Mouse (Mus musculus): Measurements from ENCODE around the gene Urb2. TPM values are rescaled to one million over a fixed set of nuclear protein-coding genes. Genes with fewer than 3 reads are reported as not detected.
A peak's percentile ranks its signal among the peaks of the same experiment; 100 is the strongest.

Gene Urb2
- polyA plus RNA-seq, 1 experiment from 2014 or later, result 1.2 TPM

GRCm38 (mm10) chr8:123981674-123982073 is 39.6 kb upstream of the Urb2 start:
- Histone ChIP-seq H3K4me3 (ENCODE audit: low read depth, low read length) (peak overlapping the region; percentile 97), H3K4me2 (ENCODE audit: low read depth, low read length) (peak overlapping the region; percentile 75), H3K4me1 (ENCODE audit: insufficient read depth) (peaks cover 43% of the 10 kb centered on the region), H3K27ac (ENCODE audit: low read depth) (peak overlapping the region; percentile 88), H3K9me3 (ENCODE audit: low read length) (no peaks in the 10 kb centered on the region), H3K36me3 (replicated peaks; ENCODE audit: insufficient read depth, low read length) (peaks cover 24% of the 10 kb centered on the region), H3K27me3 (ENCODE audit: insufficient read depth, low read length) (no peaks in the 10 kb centered on the region), H3K9ac (replicated peaks) (peak overlapping the region; percentile 97)
- TF ChIP-seq CTCF (IDR thresholded peaks at IDR 0.05; ENCODE audit: low read depth) (no peak), EP300 (IDR thresholded peaks at IDR 0.05; ENCODE audit: low read depth) (no peak)
- DNase-seq (no peak), ATAC-seq (no peak)
- 34% methylated on average over 4 of the region's 4 CpGs for WGBS (ENCODE audit: insufficient replicate concordance)

DNA sequence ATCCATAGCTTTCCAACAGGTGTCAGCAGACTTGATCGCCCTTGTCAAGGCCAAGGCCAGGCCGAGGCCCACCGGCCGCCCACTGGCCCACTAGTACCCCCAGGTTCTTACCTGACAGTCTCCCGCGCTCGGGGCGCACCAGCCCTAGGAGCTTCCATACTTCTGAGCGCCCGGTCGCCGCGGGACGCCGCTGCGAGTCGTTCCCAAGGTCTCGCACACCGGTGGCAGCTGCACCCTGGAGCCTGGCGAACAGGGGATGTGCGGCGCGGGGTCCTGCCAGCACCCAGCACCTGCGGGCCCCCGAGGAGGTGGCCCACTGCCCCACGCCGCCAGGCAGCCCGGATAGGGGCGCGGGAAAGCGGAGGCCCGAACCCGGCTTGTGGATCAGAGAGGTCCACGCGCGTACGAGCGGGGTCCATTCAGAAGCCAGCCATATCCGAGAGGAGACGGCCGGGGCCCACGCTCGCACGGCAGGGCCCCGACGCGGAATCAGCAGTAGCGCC is 39.0 kb upstream of the Urb2 start:
- ATAC-seq, result peak; percentile 8

GRCm38 (mm10) chr8:123982826-123983400 is 38.4 kb upstream of the Urb2 start, which contains the start of gene Abcb10:
TSS of gene Abcb10 (minus strand) at chr8:123983122.
- Histone ChIP-seq H3K9ac (replicated peaks) (peak within 1 kb of the TSS; percentile 97), H3K36me3 (replicated peaks; ENCODE audit: insufficient read depth, low read length) (peaks cover 16% of the 10 kb centered on the region), H3K4me3 (ENCODE audit: low read depth, low read length) (peak within 1 kb of the TSS; percentile 97), H3K27ac (ENCODE audit: low read depth) (peak within 1 kb of the TSS; percentile 88), H3K9me3 (ENCODE audit: low read length) (no peaks in the 10 kb centered on the region), H3K27me3 (ENCODE audit: insufficient read depth, low read length) (no peaks in the 10 kb centered on the region), H3K4me2 (ENCODE audit: low read depth, low read length) (peak within 1 kb of the TSS; percentile 75), H3K4me1 (ENCODE audit: insufficient read depth) (peaks cover 42% of the 10 kb centered on the region)
- DNase-seq (peak; percentile 92), ATAC-seq (peak; percentile 92)
- TF ChIP-seq EP300 (IDR thresholded peaks at IDR 0.05; ENCODE audit: low read depth) (no peak), CTCF (IDR thresholded peaks at IDR 0.05; ENCODE audit: low read depth) (no peak)
- 4% methylated on average over 41 of the region's 56 CpGs for WGBS (ENCODE audit: insufficient replicate concordance)

More for the DNA sequence above, 39.0 kb upstream of the Urb2 start:
- peak overlapping the region; percentile 88 for H3K27ac ChIP-seq (ENCODE audit: low read depth)
- no peaks in the 10 kb centered on the region for H3K9me3 ChIP-seq (ENCODE audit: low read length)
- 4% methylated on average over 42 of the region's 48 CpGs for WGBS (ENCODE audit: insufficient replicate concordance)
- H3K4me2 ChIP-seq (ENCODE audit: low read depth, low read length), result peak overlapping the region; percentile 75
- no peaks in the 10 kb centered on the region for H3K27me3 ChIP-seq (ENCODE audit: insufficient read depth, low read length)
- peaks cover 22% of the 10 kb centered on the region for H3K36me3 ChIP-seq (replicated peaks; ENCODE audit: insufficient read depth, low read length)
- peaks cover 47% of the 10 kb centered on the region for H3K4me1 ChIP-seq (ENCODE audit: insufficient read depth)
- peak overlapping the region; percentile 97 for H3K9ac ChIP-seq (replicated peaks)
- DNase-seq, result peak; percentile 62
- H3K4me3 ChIP-seq (ENCODE audit: low read depth, low read length), result peak overlapping the region; percentile 97
- TF ChIP-seq CTCF (IDR thresholded peaks at IDR 0.05; ENCODE audit: low read depth) (0 out of 2 replicates have a peak, but pooled peaks have one; percentile 6), EP300 (IDR thresholded peaks at IDR 0.05; ENCODE audit: low read depth) (no peak)

DNA sequence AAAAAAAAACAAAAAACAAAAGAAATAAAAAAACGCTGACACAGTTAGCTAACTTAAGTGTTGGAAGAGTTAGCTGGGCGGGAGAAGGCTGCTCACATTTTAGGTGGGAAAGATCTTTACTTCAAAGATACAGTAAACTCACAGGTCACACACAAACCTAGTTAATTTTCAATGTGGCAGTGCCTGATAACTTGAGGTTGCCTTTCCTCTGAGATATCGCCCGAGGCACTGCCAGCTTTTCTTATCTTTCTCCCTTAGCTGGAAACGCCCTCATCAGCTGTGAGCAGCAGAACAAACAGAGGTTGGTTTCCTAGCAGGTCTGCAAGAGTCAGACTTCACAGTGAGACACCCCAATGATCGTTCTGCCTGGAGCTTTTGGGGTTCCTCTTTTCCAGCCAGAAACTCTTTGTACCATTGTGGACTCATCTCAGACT is 32.7 kb upstream of the Urb2 start:
- peak overlapping the region; percentile 96 for H3K27ac ChIP-seq (ENCODE audit: low read depth)
- peaks cover 27% of the 10 kb centered on the region for H3K4me1 ChIP-seq (ENCODE audit: insufficient read depth)
- peak; percentile 73 for DNase-seq
- ATAC-seq, result peak; percentile 95
- H3K27me3 ChIP-seq (ENCODE audit: insufficient read depth, low read length), result no peaks in the 10 kb centered on the region
- H3K9ac ChIP-seq (replicated peaks), result peak overlapping the region; percentile 68
- peak overlapping the region; percentile 30 for H3K4me3 ChIP-seq (ENCODE audit: low read depth, low read length)
- no peaks in the 10 kb centered on the region for H3K9me3 ChIP-seq (ENCODE audit: low read length)
- H3K4me2 ChIP-seq (ENCODE audit: low read depth, low read length), result peak overlapping the region; percentile 56
- peak; percentile 100 for TF ChIP-seq EP300 (IDR thresholded peaks at IDR 0.05; ENCODE audit: low read depth)
- no peak for TF ChIP-seq CTCF (IDR thresholded peaks at IDR 0.05; ENCODE audit: low read depth)
- WGBS (ENCODE audit: insufficient replicate concordance), result 27% methylated on average over 6 of the region's 6 CpGs
- no peaks in the 10 kb centered on the region for H3K36me3 ChIP-seq (replicated peaks; ENCODE audit: insufficient read depth, low read length)

- H3K9ac ChIP-seq (replicated peaks), result peak overlapping the region; percentile 68
- WGBS (ENCODE audit: insufficient replicate concordance), result 41% methylated on average over 7 of the region's 7 CpGs
- TF ChIP-seq EP300 (IDR thresholded peaks at IDR 0.05; ENCODE audit: low read depth) (no peak), CTCF (IDR thresholded peaks at IDR 0.05; ENCODE audit: low read depth) (no peak)
Measured at GRCm38 (mm10) chr8:123989128-123989527, 32.2 kb upstream of the Urb2 start.

GRCm38 (mm10) chr8:123990277-123991049 is 30.8 kb upstream of the Urb2 start:
- WGBS (ENCODE audit: insufficient replicate concordance), result 49% methylated on average over 13 of the region's 13 CpGs
- peaks cover 20% of the 10 kb centered on the region for H3K4me1 ChIP-seq (ENCODE audit: insufficient read depth)
- H3K9me3 ChIP-seq (ENCODE audit: low read length), result no peaks in the 10 kb centered on the region
- H3K9ac ChIP-seq (replicated peaks), result peak overlapping the region; percentile 68
- peak overlapping the region; percentile 56 for H3K4me2 ChIP-seq (ENCODE audit: low read depth, low read length)
- ATAC-seq, result peak; percentile 13
- peak overlapping the region; percentile 96 for H3K27ac ChIP-seq (ENCODE audit: low read depth)
- H3K27me3 ChIP-seq (ENCODE audit: insufficient read depth, low read length), result no peaks in the 10 kb centered on the region
- H3K36me3 ChIP-seq (replicated peaks; ENCODE audit: insufficient read depth, low read length), result peaks cover 6% of the 10 kb centered on the region; the same call in 1 of the 2 replicates
- peak overlapping the region; percentile 30 for H3K4me3 ChIP-seq (ENCODE audit: low read depth, low read length)
- DNase-seq, result no peak
- TF ChIP-seq EP300 (IDR thresholded peaks at IDR 0.05; ENCODE audit: low read depth) (peak; percentile 80), CTCF (IDR thresholded peaks at IDR 0.05; ENCODE audit: low read depth) (no peak)

More at GRCm38 (mm10) chr8:123989128-123989527, 32.2 kb upstream of the Urb2 start:
- H3K4me3 ChIP-seq (ENCODE audit: low read depth, low read length), result peak overlapping the region; percentile 30
- ATAC-seq (peak; percentile 55), DNase-seq (no peak)
- H3K36me3 ChIP-seq (replicated peaks; ENCODE audit: insufficient read depth, low read length), result no peaks in the 10 kb centered on the region
- H3K27ac ChIP-seq (ENCODE audit: low read depth), result peak overlapping the region; percentile 96
- H3K4me2 ChIP-seq (ENCODE audit: low read depth, low read length), result peak overlapping the region; percentile 56
- H3K9me3 ChIP-seq (ENCODE audit: low read length), result no peaks in the 10 kb centered on the region
- H3K27me3 ChIP-seq (ENCODE audit: insufficient read depth, low read length), result no peaks in the 10 kb centered on the region
- peaks cover 22% of the 10 kb centered on the region for H3K4me1 ChIP-seq (ENCODE audit: insufficient read depth)
